Comparison of ENCODE assay signal across 8 mouse cellular contexts in genomic region chr11:62456483-62457172, GRCm38 (mm10). TPM values are rescaled to one million over a fixed set of nuclear protein-coding genes. Genes with fewer than 3 reads are reported as not detected.
DNase-seq lines count a peak whose midpoint lies in the region; ATAC-seq and TF ChIP-seq lines count a peak whose summit lies in the region.

No protein-coding gene starts in this region.

- DNase-seq in adrenal gland, adult 2 months: peak; percentile 78
- peak; percentile 78 for DNase-seq in embryonic facial prominence, embryonic 10.5 days (ENCODE audit: low spot score)
- peak; percentile 60 for DNase-seq in kidney, postnatal 10 days
- DNase-seq in lung, embryonic 14.5 days: peak; percentile 59
- DNase-seq in thymus, postnatal 10 days (ENCODE audit: low spot score in 2 of 2): peak; percentile 35 to 57

- H3K4me3 ChIP-seq in E14TG2a.4 (replicated peaks; ENCODE audit: low read length): peak overlapping the region; percentile 96
- H3K4me3 ChIP-seq in embryonic facial prominence, embryonic 10.5 days: peak overlapping the region; percentile 95
- H3K4me3 ChIP-seq in heart, embryonic 11.5 days (ENCODE audit: low read depth, low read length): peak overlapping the region; percentile 78
- peak overlapping the region; percentile 92 for H3K4me3 ChIP-seq in lung, embryonic 14.5 days (ENCODE audit: low read depth, low read length)
- peak overlapping the region; percentile 94 for H3K4me3 ChIP-seq in neural tube, embryonic 15.5 days (replicated peaks)

- no peaks in the 10 kb centered on the region for H3K27me3 ChIP-seq in E14TG2a.4 (ENCODE audit: insufficient read depth, low read length)
- no peaks in the 10 kb centered on the region for H3K27me3 ChIP-seq in embryonic facial prominence, embryonic 10.5 days (replicated peaks; ENCODE audit: low read depth, poor library complexity, severe bottlenecking)
- H3K27me3 ChIP-seq in heart, embryonic 11.5 days (ENCODE audit: control insufficient read depth, insufficient read depth, low read length): no peaks in the 10 kb centered on the region
- H3K27me3 ChIP-seq in lung, embryonic 14.5 days (ENCODE audit: insufficient read depth, low read length): no peaks in the 10 kb centered on the region
- H3K27me3 ChIP-seq in neural tube, embryonic 15.5 days (replicated peaks): no peaks in the 10 kb centered on the region

- WGBS in embryonic facial prominence, embryonic 10.5 days: under 1% methylated on average over 42 of the region's 42 CpGs
- WGBS in heart, embryonic 11.5 days (ENCODE audit: insufficient replicate concordance): under 1% methylated on average over 42 of the region's 42 CpGs
- WGBS in lung, embryonic 14.5 days: under 1% methylated on average over 41 of the region's 42 CpGs
- under 1% methylated on average over 41 of the region's 42 CpGs for WGBS in neural tube, embryonic 15.5 days

- H3K4me2 ChIP-seq in heart, embryonic 11.5 days: peak overlapping the region; percentile 91
- H3K4me2 ChIP-seq in lung, embryonic 14.5 days: peak overlapping the region; percentile 86
- H3K4me2 ChIP-seq in neural tube, embryonic 15.5 days: peak overlapping the region; percentile 95

- peak overlapping the region; percentile 99 for H3K27ac ChIP-seq in embryonic facial prominence, embryonic 10.5 days (replicated peaks)
- H3K27ac ChIP-seq in heart, embryonic 11.5 days (ENCODE audit: low read depth, low read length): peak overlapping the region; percentile 98
- H3K27ac ChIP-seq in lung, embryonic 14.5 days (ENCODE audit: low read depth): peak overlapping the region; percentile 98
- H3K27ac ChIP-seq in neural tube, embryonic 15.5 days (replicated peaks): peak overlapping the region; percentile 98

- H3K36me3 ChIP-seq in E14TG2a.4 (ENCODE audit: insufficient read depth, low read length): peaks cover 25% of the 10 kb centered on the region
- peaks cover 11% of the 10 kb centered on the region for H3K36me3 ChIP-seq in embryonic facial prominence, embryonic 10.5 days (replicated peaks)
- H3K36me3 ChIP-seq in heart, embryonic 11.5 days (ENCODE audit: control insufficient read depth, insufficient read depth, low read length): no peaks in the 10 kb centered on the region
- H3K36me3 ChIP-seq in lung, embryonic 14.5 days (ENCODE audit: insufficient read depth): no peaks in the 10 kb centered on the region
- no peaks in the 10 kb centered on the region for H3K36me3 ChIP-seq in neural tube, embryonic 15.5 days

- peak; percentile 64 for ATAC-seq in heart, embryonic 11.5 days (replicated peaks; ENCODE audit: insufficient number of reproducible peaks, low FRiP score, low TSS enrichment)
- ATAC-seq in lung, embryonic 14.5 days (ENCODE audit: insufficient read depth): peak; percentile 80
- ATAC-seq in neural tube, embryonic 15.5 days (ENCODE audit: low FRiP score): peak; percentile 67

- H3K4me1 ChIP-seq in E14TG2a.4 (replicated peaks; ENCODE audit: low read depth, low read length): peaks cover 55% of the 10 kb centered on the region
- peaks cover 26% of the 10 kb centered on the region for H3K4me1 ChIP-seq in embryonic facial prominence, embryonic 10.5 days
- H3K4me1 ChIP-seq in heart, embryonic 11.5 days (ENCODE audit: control insufficient read depth, insufficient read depth, low read length): peaks cover 5% of the 10 kb centered on the region; the same call in 1 of the 2 replicates
- no peaks in the 10 kb centered on the region for H3K4me1 ChIP-seq in lung, embryonic 14.5 days (ENCODE audit: insufficient read depth)
- H3K4me1 ChIP-seq in neural tube, embryonic 15.5 days: peaks cover 27% of the 10 kb centered on the region

- H3K9ac ChIP-seq in heart, embryonic 11.5 days (ENCODE audit: low read depth, low read length): peak overlapping the region; percentile 92
- H3K9ac ChIP-seq in lung, embryonic 14.5 days: peak overlapping the region; percentile 98
- H3K9ac ChIP-seq in neural tube, embryonic 15.5 days (replicated peaks): peak overlapping the region; percentile 98

- H3K9me3 ChIP-seq in E14TG2a.4 (ENCODE audit: low read length): no peaks in the 10 kb centered on the region
- H3K9me3 ChIP-seq in embryonic facial prominence, embryonic 10.5 days: no peaks in the 10 kb centered on the region
- no peaks in the 10 kb centered on the region for H3K9me3 ChIP-seq in heart, embryonic 11.5 days (replicated peaks; ENCODE audit: control insufficient read depth, low read length)
- H3K9me3 ChIP-seq in lung, embryonic 14.5 days (ENCODE audit: low read depth, low read length): no peaks in the 10 kb centered on the region
- H3K9me3 ChIP-seq in neural tube, embryonic 15.5 days (replicated peaks): no peaks in the 10 kb centered on the region

- TF ChIP-seq CTCF in E14TG2a.4 (conservative IDR thresholded peaks at IDR 0.05; ENCODE audit: low read length): no peak
- TF ChIP-seq CTCF in lung, embryonic 14.5 days (IDR thresholded peaks at IDR 0.05; ENCODE audit: low read depth): no peak; the same call in 1 of the 2 replicates

RNA-seq across cellular contexts. Expression of gene Pigl, which starts 1.6 kb away (rescaled TPM):
- 1 to 10 TPM; 9.5 to 10.0 TPM for total RNA-seq in adrenal gland, adult 2 months (2021)
- 6.0 and 6.8 TPM in 2 replicates for polyA plus RNA-seq in adrenal gland, adult 2 months (2012; rRNA removed)
- 14.7 and 15.9 TPM in 2 replicates for polyA plus RNA-seq in embryonic facial prominence, embryonic 10.5 days (2016; fragmentation: Nextera tagmentation; extraction: Ambion mirVana)
- polyA plus RNA-seq in heart, embryonic 11.5 days (2014; fragmentation: Nextera tagmentation; extraction: Ambion mirVana): 14.0 and 15.1 TPM in 2 replicates
- 9.6 and 11.5 TPM in 2 replicates for polyA plus RNA-seq in lung, embryonic 14.5 days (2014; fragmentation: Nextera tagmentation; extraction: Ambion mirVana)
- 9.8 and 11.4 TPM in 2 replicates for polyA plus RNA-seq in neural tube, embryonic 15.5 days (2015; fragmentation: Nextera tagmentation; extraction: Ambion mirVana)

RNA-seq across cellular contexts. Expression of gene Ncor1, which starts 1.7 kb away (rescaled TPM):
- 100 to 1,000 TPM; 167 to 268 TPM for total RNA-seq in adrenal gland, adult 2 months (2021)
- 53.4 and 59.5 TPM in 2 replicates for polyA plus RNA-seq in adrenal gland, adult 2 months (2012; rRNA removed)
- 137 and 144 TPM in 2 replicates for polyA plus RNA-seq in embryonic facial prominence, embryonic 10.5 days (2016; fragmentation: Nextera tagmentation; extraction: Ambion mirVana)
- polyA plus RNA-seq in heart, embryonic 11.5 days (2014; fragmentation: Nextera tagmentation; extraction: Ambion mirVana): 128 and 149 TPM in 2 replicates
- 177 TPM in 2 replicates for polyA plus RNA-seq in lung, embryonic 14.5 days (2014; fragmentation: Nextera tagmentation; extraction: Ambion mirVana)
- polyA plus RNA-seq in neural tube, embryonic 15.5 days (2015; fragmentation: Nextera tagmentation; extraction: Ambion mirVana): 170 and 174 TPM in 2 replicates

Comparison
In these comparisons a context has a peak if more than half of its experiments do, and no peak if none do; other contexts are left out.
1. Peak in every context shown above with its lines: DNase-seq, ATAC-seq, H3K4me3 ChIP-seq and H3K27ac ChIP-seq.